Mouse (Mus musculus): ENCODE results near the gene B230307C23Rik.

GRCm38 (mm10) chr16:97952801-97953200 is 44.3 kb upstream of the B230307C23Rik start:
- TF ChIP-seq CTCF (IDR thresholded peaks at IDR 0.05; ENCODE audit: insufficient read depth, low read depth, low read length) (no peak), POLR2A (IDR thresholded peaks at IDR 0.05; ENCODE audit: insufficient read depth, low read depth, low read length) (no peak)
